Mouse (Mus musculus) CH12F3 (cell line): Measurements from ENCODE around the gene Catsper3.

ENCODE experiments used
- in situ Hi-C: fragments of 300-500 bp; cut with MboI; formaldehyde crosslinking; loops from 2 replicates; pipeline ENCODE4 v1.14.3; 2020; ENCODE audit warnings: low sequenced_read_pairs

The Catsper3 gene

GRCm38 (mm10) chr13:55850726-55851125 is 66.4 kb downstream of the Catsper3 start:
- in situ Hi-C loops, result no loop called here

GRCm38 (mm10) chr13:55852205-55852604 is 67.8 kb downstream of the Catsper3 start:
- in situ Hi-C loops, result no loop called here

- in situ Hi-C loops, result no loop called here
These were observed 71.4 kb downstream of the Catsper3 start for GRCm38 (mm10) chr13:55855793-55856192.

- in situ Hi-C loops, result no loop called here
These were observed 74.1 kb downstream of the Catsper3 start for GRCm38 (mm10) chr13:55858463-55858862.
